22 mouse cellular contexts compared by ENCODE assay signal in genomic region chr9:67544783-67545182, GRCm38 (mm10). TPM values are rescaled to one million over a fixed set of nuclear protein-coding genes. Genes with fewer than 3 reads are reported as not detected.
DNase-seq lines count a peak whose midpoint lies in the region; ATAC-seq and TF ChIP-seq lines count a peak whose summit lies in the region.
"Had no signal": no experiment of that assay in that cellular context is flagged by ENCODE, and none has a peak within 500 bp of the region (broad histone marks: within the 10 kb centered on the region; RNA-seq: fewer than 3 reads in every experiment).

No protein-coding gene starts in this region.

- ATAC-seq in heart, embryonic 11.5 days (replicated peaks; ENCODE audit: insufficient number of reproducible peaks, low FRiP score, low TSS enrichment), result no peak
- peak; percentile 30; the same call in 1 of the 2 replicates for ATAC-seq in stomach, embryonic 16.5 days (ENCODE audit: insufficient read depth, low FRiP score)
- ATAC-seq: forebrain, postnatal 0 days; intestine, postnatal 0 days; liver, postnatal 0 days; midbrain, embryonic 16.5 days had no signal

- no peak overlapping the region for H3K9ac ChIP-seq in heart, embryonic 11.5 days (ENCODE audit: low read depth, low read length)
- no peak overlapping the region for H3K9ac ChIP-seq in stomach, embryonic 16.5 days (ENCODE audit: low read length)
- H3K9ac ChIP-seq: embryonic facial prominence, embryonic 15.5 days; forebrain, postnatal 0 days; hindbrain, embryonic 14.5 days; kidney, embryonic 15.5 days; liver, postnatal 0 days had no signal

- no peak for TF ChIP-seq CTCF in C2C12 (IDR thresholded peaks at IDR 0.05; ENCODE audit: control insufficient read depth, insufficient read depth, insufficient read length)

- peaks cover 23% of the 10 kb centered on the region for H3K4me1 ChIP-seq in heart, embryonic 11.5 days (ENCODE audit: control insufficient read depth, insufficient read depth, low read length)
- H3K4me1 ChIP-seq in stomach, embryonic 16.5 days (ENCODE audit: control insufficient read depth, insufficient read depth, low read length), result peaks cover 17% of the 10 kb centered on the region

- no peak overlapping the region for H3ac ChIP-seq in C2C12 (ENCODE audit: control insufficient read depth, insufficient read length, low read depth)

- intact Hi-C loops in gastrocnemius, postnatal 36 days (cut with DNase I), result loop anchor here (5.0 kb wide), 1 partner anchor 88 kb away; no protein-coding TSS in a partner anchor
- intact Hi-C loops in heart, postnatal 10 days (cut with DNase I), result no loop called here

- no peaks in the 10 kb centered on the region for H3K79me2 ChIP-seq in C2C12 (ENCODE audit: control insufficient read depth, insufficient read depth)

- H3K79me3 ChIP-seq in C2C12 (ENCODE audit: low read depth), result no peaks in the 10 kb centered on the region

- 63% methylated on average over 7 of the region's 7 CpGs for WGBS in heart, embryonic 11.5 days (ENCODE audit: insufficient replicate concordance)
- 38% methylated on average over 7 of the region's 7 CpGs for WGBS in stomach, embryonic 16.5 days

- H3K4me3 ChIP-seq in heart, embryonic 11.5 days (ENCODE audit: low read depth, low read length), result no peak overlapping the region
- H3K4me3 ChIP-seq in C2C12 (ENCODE audit: insufficient read depth, poor library complexity, severe bottlenecking), result no peak overlapping the region
- H3K4me3 ChIP-seq in stomach, embryonic 16.5 days (replicated peaks; ENCODE audit: low read length), result no peak overlapping the region
- H3K4me3 ChIP-seq: embryonic facial prominence, embryonic 15.5 days; kidney, embryonic 15.5 days; left cerebral cortex, adult 2 months; limb, embryonic 10.5 days had no signal

- H3K9me3 ChIP-seq in heart, embryonic 11.5 days (replicated peaks; ENCODE audit: control insufficient read depth, low read length), result no peaks in the 10 kb centered on the region
- H3K9me3 ChIP-seq in stomach, embryonic 16.5 days (replicated peaks; ENCODE audit: control insufficient read depth, low read length), result no peaks in the 10 kb centered on the region
- H3K9me3 ChIP-seq: embryonic facial prominence, embryonic 15.5 days; kidney, embryonic 15.5 days; limb, embryonic 10.5 days had no signal

- DNase-seq in gastrocnemius, adult 8-10 months (ENCODE audit: low spot score in 2 of 2), result peak; percentile 15 to 41
- no peak for DNase-seq in gastrocnemius, postnatal 36 days
- peak; percentile 27 to 47 for DNase-seq in heart, postnatal 10 days
- no peak for DNase-seq in Muller cell, postnatal 12 days (ENCODE audit: inconsistent ontology term)
- DNase-seq: adrenal gland, postnatal 25 days; cerebellum, adult 18-20 months; forebrain, postnatal 0 days; kidney, postnatal 4 days; layer of hippocampus, adult 9-11 months; liver, postnatal 0 days; lung, postnatal 14 days; thymus, postnatal 14 days had no signal

- H3K4me2 ChIP-seq in heart, embryonic 11.5 days, result no peak overlapping the region
- H3K4me2 ChIP-seq in stomach, embryonic 16.5 days (ENCODE audit: low read depth, low read length), result no peak overlapping the region; the same call in 1 of the 2 replicates
- H3K4me2 ChIP-seq: embryonic facial prominence, embryonic 15.5 days; hindbrain, embryonic 14.5 days; kidney, embryonic 15.5 days had no signal

- H3K36me3 ChIP-seq in heart, embryonic 11.5 days (ENCODE audit: control insufficient read depth, insufficient read depth, low read length), result no peaks in the 10 kb centered on the region
- H3K36me3 ChIP-seq in C2C12 (ENCODE audit: control insufficient read depth, insufficient read depth), result no peaks in the 10 kb centered on the region
- no peaks in the 10 kb centered on the region for H3K36me3 ChIP-seq in stomach, embryonic 16.5 days (ENCODE audit: control insufficient read depth, insufficient read depth, low read length)
- H3K36me3 ChIP-seq: embryonic facial prominence, embryonic 15.5 days; kidney, embryonic 15.5 days; limb, embryonic 10.5 days had no signal

- H3K27me3 ChIP-seq in heart, embryonic 11.5 days (ENCODE audit: control insufficient read depth, insufficient read depth, low read length), result no peaks in the 10 kb centered on the region
- no peaks in the 10 kb centered on the region for H3K27me3 ChIP-seq in C2C12 (ENCODE audit: control insufficient read depth, insufficient read depth, insufficient read length)
- no peaks in the 10 kb centered on the region for H3K27me3 ChIP-seq in stomach, embryonic 16.5 days (ENCODE audit: control insufficient read depth, insufficient read depth, low read length)
- H3K27me3 ChIP-seq: embryonic facial prominence, embryonic 15.5 days; kidney, embryonic 15.5 days had no signal

- no peak overlapping the region for H3K27ac ChIP-seq in heart, embryonic 11.5 days (ENCODE audit: low read depth, low read length)
- no peak overlapping the region for H3K27ac ChIP-seq in stomach, embryonic 16.5 days (ENCODE audit: low read length)
- H3K27ac ChIP-seq: embryonic facial prominence, embryonic 15.5 days; hindbrain, embryonic 14.5 days; kidney, embryonic 15.5 days; left cerebral cortex, adult 2 months; limb, embryonic 10.5 days had no signal

TF ChIP-seq in C2C12, 6 proteins besides CTCF, POLR2A, EP300 and RAD21:
- TF ChIP-seq MYOG (IDR thresholded peaks at IDR 0.05; ENCODE audit: control insufficient read depth, extremely low read depth, insufficient read length), result no peak
- peak; percentile 29 for TF ChIP-seq MYOD1 (IDR thresholded peaks at IDR 0.05; ENCODE audit: control insufficient read depth, insufficient read length, low read depth)

RNA-seq across cellular contexts. Expression of gene Tln2, which starts 14.7 kb away (rescaled TPM):
- 10 to 100 TPM; 70.6 to 93.7 (median 76.7) TPM for total RNA-seq in gastrocnemius, adult 8-10 months (2022)
- 10 to 100 TPM; 88.5 to 96.5 TPM for total RNA-seq in gastrocnemius, postnatal 36 days (2021)
- total RNA-seq in heart, postnatal 10 days (2021), result 10 to 100 TPM; 86.0 to 96.7 TPM
- 32.7 and 43.8 TPM in 2 replicates for polyA plus RNA-seq in heart, embryonic 11.5 days (2014; fragmentation: Nextera tagmentation; extraction: Ambion mirVana)
- polyA plus RNA-seq in C2C12 (2012; fragmentation: generic; extraction: Trizol), result 14.0 TPM
- polyA plus RNA-seq in stomach, embryonic 16.5 days (2015; fragmentation: Nextera tagmentation; extraction: Ambion mirVana), result 22.0 and 25.4 TPM in 2 replicates

Comparison
In these comparisons a context has a peak if more than half of its experiments do, and no peak if none do; other contexts are left out.
1. DNase-seq: peak in gastrocnemius, adult 8-10 months (2 of 2) and heart, postnatal 10 days (2 of 2); none in gastrocnemius, postnatal 36 days (0 of 2) and Muller cell, postnatal 12 days (single experiment).